Mouse (Mus musculus): ENCODE results near the gene Zbtb49.

Gene Zbtb49

GRCm38 (mm10) chr5:38190907-38191306 is 29.4 kb downstream of the Zbtb49 start:
- DNase-seq: no peak

GRCm38 (mm10) chr5:38187006-38187405 is 33.3 kb downstream of the Zbtb49 start:
- no peak for DNase-seq

GRCm38 (mm10) chr5:38184688-38185285 is 35.5 kb downstream of the Zbtb49 start:
- DNase-seq: no peak

GRCm38 (mm10) chr5:38174256-38174912 is 45.9 kb downstream of the Zbtb49 start:
- DNase-seq: no peak

- no peak for DNase-seq
These were observed 46.5 kb downstream of the Zbtb49 start for GRCm38 (mm10) chr5:38173766-38174165.

- peak; percentile 14 for DNase-seq
These were observed 51.8 kb downstream of the Zbtb49 start for GRCm38 (mm10) chr5:38168497-38168896.

GRCm38 (mm10) chr5:38159634-38160413 is 60.4 kb downstream of the Zbtb49 start, which contains the start of gene Nsg1:
Gene Nsg1 (minus strand): TSS chr5:38159907.
- DNase-seq: no peak

- peak; percentile 89 for DNase-seq
These were observed 61.2 kb downstream of the Zbtb49 start for GRCm38 (mm10) chr5:38158947-38159633.

- peak; percentile 62 for DNase-seq
These were observed 61.7 kb downstream of the Zbtb49 start for GRCm38 (mm10) chr5:38158501-38158946.

GRCm38 (mm10) chr5:38157481-38158020 is 62.7 kb downstream of the Zbtb49 start:
- DNase-seq: no peak

- DNase-seq: no peak
These were observed 66.6 kb downstream of the Zbtb49 start for GRCm38 (mm10) chr5:38153636-38154035.

- no peak for DNase-seq
These were observed 67.8 kb downstream of the Zbtb49 start for GRCm38 (mm10) chr5:38152201-38153108.

GRCm38 (mm10) chr5:38151264-38151663 is 69.0 kb downstream of the Zbtb49 start:
- no peak for DNase-seq

GRCm38 (mm10) chr5:38146524-38146923 is 73.7 kb downstream of the Zbtb49 start:
- DNase-seq: no peak

GRCm38 (mm10) chr5:38140893-38141292 is 79.4 kb downstream of the Zbtb49 start:
- no peak for DNase-seq

Measured in retina, postnatal 1 day (tissue).